Mouse (Mus musculus) heart, adult 2 months (tissue): ENCODE results near the gene Serpina5.

Experiments used
- CTCF ChIP-seq: fragments of 200-600 bp; IDR thresholded peaks from 2 replicates; pipeline ENCODE4 v1.8.1; 2022; ENCODE audit warnings: antibody characterized with exemption, mild to moderate bottlenecking, moderate library complexity
- EP300 ChIP-seq: fragments of 200-500 bp; IDR thresholded peaks from 2 replicates; pipeline ENCODE4 v1.6.1; 2011; ENCODE audit warnings: low read depth, low read length, control low read depth; ENCODE audit not compliant: insufficient read depth

DNA sequence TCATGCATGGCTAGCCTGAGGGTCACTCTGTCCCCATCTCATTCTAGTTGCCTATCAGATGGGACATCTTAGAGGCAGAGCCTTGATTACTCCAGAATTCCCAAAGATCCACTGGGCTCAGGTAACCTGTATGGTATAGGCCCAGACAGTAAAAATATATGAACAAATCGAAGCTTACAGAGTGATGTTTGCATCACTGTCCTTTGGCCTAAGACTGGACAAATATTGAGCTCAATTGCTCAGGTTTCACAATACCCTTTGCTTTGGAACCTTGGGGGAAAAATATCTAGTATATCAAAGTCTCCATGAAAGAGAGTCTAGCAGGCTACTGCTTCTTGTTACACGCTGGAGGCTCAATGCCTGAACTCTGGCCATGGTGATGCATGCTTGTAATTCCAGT is 10.8 kb upstream of the Serpina5 start:
- TF ChIP-seq EP300: no peak
- no peak for TF ChIP-seq CTCF
